Mouse (Mus musculus) embryonic facial prominence, embryonic 14.5 days (tissue): ENCODE measurements at regions not wholly inside any gene's neighbourhood (a gene's known extent, or its start where the extent isn't known, plus 50 kb on each side); places are given as distances from the start of the nearest gene placed in this dataset.

Experiments
- ATAC-seq: fragments of 200-750 bp; cut with Nextera tagmentation; 2 replicates; pipeline ENCODE4 v1.8.0; 2017; ENCODE audit warnings: low read depth, moderate number of reproducible peaks, moderate TSS enrichment
- DNase-seq: peaks from one replicate; pipeline ENCODE4 v3.0.0-alpha.2; 2015; ENCODE audit warnings: low spot score
- H3K27ac ChIP-seq: fragments of 300-500 bp; sonication (generic); replicated peaks from 2 replicates; pipeline ENCODE4 v1.5.1; 2014; ENCODE audit warnings: low read depth, mild to moderate bottlenecking, low read length, moderate library complexity
- H3K27me3 ChIP-seq: fragments of 300-500 bp; sonication (generic); replicated peaks from 2 replicates; pipeline ENCODE4 v1.6.1; 2014; ENCODE audit warnings: low read length; ENCODE audit not compliant: control insufficient read depth, insufficient read depth
- H3K36me3 ChIP-seq: fragments of 300-500 bp; sonication (generic); 2 replicates; pipeline ENCODE4 v1.6.1; 2014; ENCODE audit warnings: low read length, mixed read lengths; ENCODE audit not compliant: control insufficient read depth, insufficient read depth
- H3K4me1 ChIP-seq: fragments of 300-500 bp; sonication (generic); 2 replicates; pipeline ENCODE4 v1.6.1; 2014; ENCODE audit warnings: antibody characterized with exemption, low read length; ENCODE audit not compliant: control insufficient read depth, insufficient read depth
- H3K4me2 ChIP-seq: fragments of 300-500 bp; sonication (generic); 2 replicates; pipeline ENCODE4 v1.6.1; 2014; ENCODE audit warnings: low read depth, mild to moderate bottlenecking, low read length, moderate library complexity, mixed read lengths
- H3K4me3 ChIP-seq: fragments of 300-500 bp; sonication (generic); 2 replicates; pipeline ENCODE4 v1.5.1; 2014; ENCODE audit warnings: low read depth, mild to moderate bottlenecking, low read length
- H3K9ac ChIP-seq: fragments of 300-500 bp; sonication (generic); 2 replicates; pipeline ENCODE4 v1.6.1; 2014; ENCODE audit warnings: low read depth, mild to moderate bottlenecking, low read length, moderate library complexity, mixed read lengths
- H3K9me3 ChIP-seq: fragments of 300-500 bp; sonication (generic); 2 replicates; pipeline ENCODE4 v1.6.1; 2016; ENCODE audit warnings: low read length; ENCODE audit not compliant: control insufficient read depth
- WGBS: fragments of 180-500 bp; shearing (Covaris S2); extraction: QIAGEN DNeasy Blood & Tissue Kit; methylation state at CpG from one replicate; pipeline ENCODE4 v1.1.7; 2014; 5-methylcytosine and 5-hydroxymethylcytosine counted together

DNA sequence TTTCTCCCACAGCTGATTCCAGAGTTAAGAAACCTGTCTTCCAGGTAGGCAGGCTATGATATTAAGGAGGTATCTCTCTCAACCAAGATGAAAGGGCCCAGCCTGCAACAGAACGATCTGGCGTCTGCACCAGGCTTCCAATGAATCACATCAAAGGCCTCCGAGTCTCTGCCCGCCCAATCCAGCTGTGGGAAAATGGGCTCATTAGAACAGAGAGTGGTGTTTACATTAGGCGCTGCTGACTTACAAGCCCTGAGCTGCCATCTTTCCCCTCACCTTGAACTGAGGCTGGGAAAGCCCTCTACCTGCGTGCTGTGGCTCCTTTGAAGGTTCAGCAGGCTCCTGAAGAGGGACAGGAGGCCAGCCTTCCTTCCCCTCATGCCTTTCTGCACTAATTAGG, 97.5 kb upstream of the 4930535I16Rik start:
- DNase-seq (no peak), ATAC-seq (no peak)
- 47% methylated on average over 6 of the region's 6 CpGs for WGBS

DNA sequence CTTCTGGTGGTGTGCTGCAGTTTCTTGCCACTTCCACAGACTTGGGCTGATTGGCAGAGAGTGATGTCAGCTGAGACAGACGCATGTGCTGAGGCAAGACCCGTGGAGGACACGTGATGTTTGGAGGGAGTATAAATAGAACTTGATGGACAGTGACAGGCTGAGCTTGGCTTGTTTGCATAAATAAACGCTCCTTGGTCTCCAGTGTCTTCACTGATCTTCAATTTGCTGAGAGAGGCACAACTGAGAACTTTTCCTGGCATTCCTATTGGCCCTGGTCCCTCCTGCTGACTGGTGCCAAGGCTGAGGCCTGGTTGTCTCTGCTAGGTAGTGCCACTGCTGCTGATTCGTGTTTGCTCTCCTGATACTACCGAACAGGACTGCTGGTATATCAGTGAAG, 94.6 kb upstream of the 4930535I16Rik start:
- Histone ChIP-seq H3K9ac (no peak overlapping the region), H3K27me3 (no peaks in the 10 kb centered on the region), H3K4me2 (no peak overlapping the region), H3K9me3 (no peaks in the 10 kb centered on the region), H3K27ac (no peak overlapping the region), H3K4me1 (no peaks in the 10 kb centered on the region), H3K4me3 (no peak overlapping the region), H3K36me3 (no peaks in the 10 kb centered on the region)
- DNase-seq (no peak), ATAC-seq (no peak)
- WGBS: 68% methylated on average over 6 of the region's 6 CpGs

More for the DNA sequence above, 97.5 kb upstream of the 4930535I16Rik start:
- Histone ChIP-seq H3K27me3 (no peaks in the 10 kb centered on the region), H3K27ac (no peak overlapping the region), H3K4me2 (no peak overlapping the region), H3K36me3 (no peaks in the 10 kb centered on the region), H3K4me3 (no peak overlapping the region), H3K4me1 (no peaks in the 10 kb centered on the region), H3K9me3 (no peaks in the 10 kb centered on the region), H3K9ac (no peak overlapping the region)

DNA sequence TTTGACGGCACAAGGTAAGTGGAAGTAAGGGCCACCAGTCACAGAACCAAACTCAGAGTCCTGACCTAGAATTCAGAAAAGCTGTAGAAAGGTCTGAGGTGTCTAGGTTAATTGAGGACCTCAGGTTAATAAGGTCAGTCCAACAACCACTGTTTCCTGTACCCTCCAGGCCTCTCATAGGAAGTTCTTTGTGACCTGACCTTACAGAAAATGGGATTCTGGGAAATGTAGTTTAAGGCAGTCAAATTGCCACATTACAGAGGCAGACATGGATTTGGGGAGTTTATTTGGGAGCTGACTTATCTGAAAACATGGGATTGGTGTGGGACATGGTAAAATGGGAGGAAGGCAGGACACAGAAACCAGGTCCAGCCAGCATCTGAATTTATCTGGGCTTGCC, 90.9 kb upstream of the 4930535I16Rik start:
- WGBS: 94% methylated on average over 1 of the region's 1 CpGs
- H3K9ac ChIP-seq: no peak overlapping the region
- no peaks in the 10 kb centered on the region for H3K4me1 ChIP-seq
- no peak for ATAC-seq
- no peak overlapping the region for H3K4me2 ChIP-seq
- no peak for DNase-seq
- no peaks in the 10 kb centered on the region for H3K27me3 ChIP-seq
- no peaks in the 10 kb centered on the region for H3K9me3 ChIP-seq
- no peaks in the 10 kb centered on the region for H3K36me3 ChIP-seq
- no peak overlapping the region for H3K27ac ChIP-seq
- no peak overlapping the region for H3K4me3 ChIP-seq

- H3K27me3 ChIP-seq: no peaks in the 10 kb centered on the region
- H3K4me1 ChIP-seq: no peaks in the 10 kb centered on the region
- no peak overlapping the region for H3K4me2 ChIP-seq
- no peak overlapping the region for H3K27ac ChIP-seq
- no peak overlapping the region for H3K9ac ChIP-seq
- DNase-seq (peak; percentile 51), ATAC-seq (no peak)
- H3K36me3 ChIP-seq: no peaks in the 10 kb centered on the region
- WGBS: 63% methylated on average over 17 of the region's 17 CpGs
- no peaks in the 10 kb centered on the region for H3K9me3 ChIP-seq
- no peak overlapping the region for H3K4me3 ChIP-seq
Measured at GRCm38 (mm10) chr4:124005626-124006315, 87.9 kb upstream of the 4930535I16Rik start.

DNA sequence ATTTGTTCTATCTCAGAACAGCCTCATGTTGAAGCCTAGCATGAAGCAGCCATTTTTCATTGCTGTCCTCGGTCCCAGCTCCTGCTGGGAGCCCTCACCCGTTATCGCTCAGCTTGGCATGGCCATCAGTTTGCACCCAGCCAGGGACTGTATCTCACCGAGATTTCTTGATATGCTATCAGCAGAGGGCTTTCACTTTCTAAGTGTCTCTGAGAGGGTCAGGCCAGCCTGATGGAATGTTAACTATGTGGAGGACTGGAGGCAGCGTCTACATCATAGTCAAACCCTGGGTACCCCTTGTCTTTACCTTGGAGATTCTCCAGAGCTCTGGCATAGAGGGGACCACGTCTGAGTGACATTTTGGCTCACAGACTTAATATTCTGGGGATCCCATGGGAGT, 84.9 kb upstream of the 4930535I16Rik start:
- H3K27me3 ChIP-seq: no peaks in the 10 kb centered on the region
- ATAC-seq: no peak
- H3K9me3 ChIP-seq: no peaks in the 10 kb centered on the region
- no peak overlapping the region for H3K9ac ChIP-seq
- H3K4me3 ChIP-seq: no peak overlapping the region
- no peaks in the 10 kb centered on the region for H3K4me1 ChIP-seq
- no peak overlapping the region for H3K4me2 ChIP-seq
- no peak for DNase-seq
- H3K27ac ChIP-seq: no peak overlapping the region
- 54% methylated on average over 6 of the region's 6 CpGs for WGBS
- no peaks in the 10 kb centered on the region for H3K36me3 ChIP-seq

GRCm38 (mm10) chr4:124002105-124002504, 84.3 kb upstream of the 4930535I16Rik start:
- H3K27me3 ChIP-seq: no peaks in the 10 kb centered on the region
- H3K4me1 ChIP-seq: no peaks in the 10 kb centered on the region
- no peaks in the 10 kb centered on the region for H3K9me3 ChIP-seq
- ATAC-seq: no peak
- no peak for DNase-seq
- no peaks in the 10 kb centered on the region for H3K36me3 ChIP-seq
- no peak overlapping the region for H3K9ac ChIP-seq
- 68% methylated on average over 7 of the region's 7 CpGs for WGBS
- no peak overlapping the region for H3K4me2 ChIP-seq
- no peak overlapping the region for H3K4me3 ChIP-seq
- no peak overlapping the region for H3K27ac ChIP-seq

- ATAC-seq (no peak), DNase-seq (peak; percentile 16)
- Histone ChIP-seq H3K4me2 (no peak overlapping the region), H3K4me3 (no peak overlapping the region), H3K9me3 (no peaks in the 10 kb centered on the region), H3K4me1 (peaks cover 10% of the 10 kb centered on the region), H3K36me3 (no peaks in the 10 kb centered on the region), H3K9ac (no peak overlapping the region), H3K27me3 (peaks cover 2% of the 10 kb centered on the region), H3K27ac (no peak overlapping the region)
- 68% methylated on average over 8 of the region's 8 CpGs for WGBS
Measured at GRCm38 (mm10) chr4:123995815-123996214, 78.0 kb upstream of the 4930535I16Rik start.

DNA sequence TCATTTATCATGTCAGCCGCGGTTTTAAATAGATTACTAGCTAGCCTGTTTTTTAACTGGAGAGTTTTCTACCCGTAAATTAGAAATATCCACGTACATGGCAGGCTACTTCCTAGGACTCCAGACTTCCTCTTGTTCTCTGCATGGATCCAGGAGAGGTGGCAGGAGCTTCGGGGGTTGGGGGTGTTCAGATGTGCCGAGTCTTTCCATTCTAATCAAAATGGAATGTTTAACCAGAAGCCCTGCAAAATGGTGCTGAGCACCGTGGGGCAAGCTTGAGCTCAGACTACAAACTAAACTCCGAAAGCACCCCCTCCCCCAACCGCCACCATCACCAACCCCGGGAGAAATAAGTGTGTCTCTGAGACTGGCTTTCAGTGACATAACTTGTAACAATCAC, 73.4 kb upstream of the 4930535I16Rik start:
- no peaks in the 10 kb centered on the region for H3K9me3 ChIP-seq
- WGBS: 5% methylated on average over 10 of the region's 10 CpGs
- H3K36me3 ChIP-seq: no peaks in the 10 kb centered on the region
- peak overlapping the region; percentile 53; the same call in 1 of the 2 replicates for H3K9ac ChIP-seq
- peaks cover 13% of the 10 kb centered on the region for H3K27me3 ChIP-seq
- H3K4me2 ChIP-seq: peak overlapping the region; percentile 70
- no peak for DNase-seq
- no peak for ATAC-seq
- peaks cover 17% of the 10 kb centered on the region for H3K4me1 ChIP-seq
- H3K27ac ChIP-seq: no peak overlapping the region
- H3K4me3 ChIP-seq: peak overlapping the region; percentile 37
